Mouse (Mus musculus): Measurements from ENCODE around the gene Saysd1.
"Not testable (repeated sequence)": the region's sequence is repeated elsewhere in the genome, so short reads cannot be mapped to it uniquely, and the experiment has no call there.

Gene Saysd1

GRCm38 (mm10) chr14:20039795-20040194, 98.5 kb downstream of the Saysd1 start:
- DNase-seq (ENCODE audit: low spot score in 2 of 2), result no peak

GRCm38 (mm10) chr14:20032738-20033116, 105.6 kb downstream of the Saysd1 start:
- DNase-seq (ENCODE audit: low spot score in 2 of 2), result no peak

- DNase-seq (ENCODE audit: low spot score in 2 of 2), result no peak
These were observed 106.2 kb downstream of the Saysd1 start for GRCm38 (mm10) chr14:20032016-20032737.

GRCm38 (mm10) chr14:20029606-20030005, 108.7 kb downstream of the Saysd1 start:
- DNase-seq (ENCODE audit: low spot score in 2 of 2), result no peak

GRCm38 (mm10) chr14:20027475-20027874, 110.9 kb downstream of the Saysd1 start:
- DNase-seq (ENCODE audit: low spot score in 2 of 2), result not testable (repeated sequence)

Measured in left cerebral cortex, adult 9 months (tissue).